Mouse (Mus musculus) gastrocnemius, adult 18-20 months (tissue): ENCODE data around the gene Slc16a14. TPM values are rescaled to one million over a fixed set of nuclear protein-coding genes. Genes with fewer than 3 reads are reported as not detected.

ENCODE experiments used
- DNase-seq: peaks from one replicate; pipeline ENCODE4 v3.0.0; 2021; ENCODE audit warnings: low spot score
- total RNA-seq, 2 experiments: library from RNA; stranded (reverse); gene quantifications; 2 replicates each; pipeline ENCODE4 v1.2.3; 2021

Gene Slc16a14
- total RNA-seq, 2 experiments from 2014 or later = 0.21 TPM; not detected in 1

DNA sequence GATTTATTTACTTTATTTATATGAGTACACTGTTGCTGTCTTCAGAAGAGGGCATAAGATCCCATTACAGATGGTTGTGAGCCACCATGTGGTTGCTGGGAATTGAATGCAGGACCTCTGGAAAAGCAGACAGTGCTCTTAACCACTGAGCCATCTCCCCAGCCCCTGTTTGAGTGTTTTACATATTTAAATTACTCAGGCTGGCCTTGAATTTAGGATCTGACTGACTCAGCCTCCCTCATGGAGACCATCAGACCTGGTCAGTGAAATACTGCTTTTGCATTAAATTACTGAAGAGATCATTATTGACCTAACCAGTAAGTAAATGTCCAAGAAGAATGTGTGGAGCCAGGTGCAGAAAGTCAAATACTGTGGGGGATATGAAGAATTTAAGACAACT, 66.6 kb downstream of the Slc16a14 start:
- DNase-seq = no peak

DNA sequence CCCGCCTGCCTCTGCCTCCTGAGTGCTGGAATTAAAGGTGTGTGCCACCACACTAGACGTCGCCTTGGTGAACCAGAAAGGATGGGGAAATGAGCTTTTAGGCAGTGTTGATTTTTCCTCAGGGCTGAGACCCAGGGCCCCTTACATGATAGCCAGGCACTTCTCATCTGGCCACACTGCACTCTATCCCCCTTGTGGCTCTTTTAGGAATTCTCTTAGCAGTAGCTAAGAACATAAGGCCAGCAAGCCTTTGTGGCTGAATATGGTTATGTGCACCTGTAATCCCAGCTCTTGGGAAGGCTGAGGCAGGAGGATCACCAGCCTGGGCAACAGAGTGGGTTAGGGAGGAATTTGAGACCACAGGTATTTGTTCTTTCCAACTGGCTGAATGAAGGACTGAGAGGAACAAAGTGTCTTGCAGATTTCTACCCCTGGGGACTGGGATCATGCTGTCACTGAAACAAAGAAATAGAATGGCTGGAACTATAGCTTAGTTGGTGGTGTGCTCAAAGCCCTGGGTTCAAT, 68.2 kb downstream of the Slc16a14 start:
- DNase-seq = no peak

DNA sequence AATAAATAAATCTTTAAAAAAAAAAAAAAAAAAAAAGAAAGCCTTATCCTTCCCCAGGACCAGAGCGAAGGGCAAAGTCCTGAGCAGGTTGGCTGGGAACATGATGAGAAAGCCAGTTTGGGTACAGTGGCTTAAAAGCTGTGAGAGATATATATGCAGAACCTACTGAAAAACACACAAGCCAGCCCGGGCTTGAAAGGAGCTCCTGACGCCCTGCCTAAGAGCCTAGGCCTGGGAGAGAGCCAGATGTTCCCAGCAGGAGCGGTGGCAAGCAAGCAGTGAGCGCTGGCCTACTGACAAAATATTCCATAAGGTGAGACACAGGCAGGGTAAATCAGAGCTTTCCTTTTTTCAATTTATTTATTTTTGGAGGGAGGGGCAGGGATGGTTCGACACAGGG, 68.7 kb downstream of the Slc16a14 start:
- DNase-seq = no peak

DNA sequence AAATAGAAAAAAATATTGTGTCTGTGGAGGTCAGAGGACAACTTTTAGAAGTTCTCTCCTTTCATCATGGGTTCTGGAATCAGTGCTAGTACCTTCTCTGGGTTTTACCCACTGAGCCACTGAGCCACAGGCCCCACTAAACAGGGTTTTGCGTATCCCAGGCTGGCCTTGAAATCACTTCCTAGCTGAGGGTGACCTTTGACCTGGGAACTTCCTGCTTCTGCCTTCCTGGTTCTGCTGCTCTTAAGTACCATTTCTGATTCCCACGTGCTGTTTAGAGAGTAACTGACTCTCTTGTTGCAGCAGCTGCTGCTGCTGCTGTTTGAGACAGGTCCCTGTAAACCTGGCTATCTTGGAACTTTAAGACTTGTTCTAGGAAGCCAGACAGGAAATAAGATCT, 70.3 kb downstream of the Slc16a14 start:
- DNase-seq = no peak

DNA sequence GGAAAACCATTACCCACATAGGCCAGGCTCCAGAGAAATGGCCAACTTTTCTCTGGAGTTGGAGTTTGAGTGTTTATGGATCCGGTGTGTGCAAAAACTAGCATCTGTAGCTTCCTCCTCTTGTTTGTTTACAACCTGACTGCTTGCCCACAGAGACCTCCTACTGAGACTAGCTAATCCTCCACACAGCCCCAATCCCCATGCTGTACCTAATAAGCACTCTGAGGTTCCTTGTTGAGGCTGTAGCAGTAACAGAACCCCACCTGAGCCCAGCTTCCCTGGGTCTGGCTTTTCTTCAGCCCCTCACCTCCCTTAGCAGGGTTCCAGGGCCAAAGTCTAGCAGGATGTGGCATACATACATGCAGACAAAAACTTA, 73.7 kb downstream of the Slc16a14 start:
- no peak for DNase-seq

GRCm38 (mm10) chr1:84860360-84861254, 74.3 kb downstream of the Slc16a14 start:
- no peak for DNase-seq

DNA sequence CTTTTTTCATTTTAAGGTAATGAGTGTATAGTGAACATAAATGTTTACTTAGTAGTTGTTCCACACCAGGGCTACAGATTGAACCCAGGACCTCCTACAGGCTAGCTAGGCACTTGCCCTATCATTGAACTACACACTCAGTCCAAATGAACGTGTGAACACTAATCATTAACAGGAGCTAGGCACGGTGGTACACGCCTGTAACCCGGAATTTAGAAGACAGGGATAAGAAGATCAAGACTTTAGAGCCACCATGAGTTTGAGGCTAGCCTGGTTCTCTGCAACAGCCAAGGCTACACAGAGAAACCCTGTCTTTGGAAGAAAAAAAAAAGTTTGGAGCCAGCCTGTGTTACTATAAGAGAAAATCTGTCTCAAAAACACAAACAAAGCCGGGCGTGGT, 75.3 kb downstream of the Slc16a14 start:
- DNase-seq = no peak

Other genes with a start within 250 kb of the Slc16a14 start
- under 1 TPM in 1 of 2 experiments, not detected in 1; 0.07 TPM for gene Dner, start 238.9 kb downstream of the Slc16a14 start, total RNA-seq
- 1 to 10 TPM; 3.0 to 3.6 TPM for gene Fbxo36, start 95.3 kb downstream of the Slc16a14 start, total RNA-seq
- 100 to 1,000 TPM; 178 to 197 TPM for gene Trip12, start 94.6 kb downstream of the Slc16a14 start, total RNA-seq
- not detected for gene Gm10553, start 165.0 kb upstream of the Slc16a14 start, total RNA-seq
- under 1 TPM in 1 of 2 experiments, not detected in 1; 0.33 TPM for gene A530032D15Rik, start 174.7 kb upstream of the Slc16a14 start, total RNA-seq